Mouse (Mus musculus) adrenal gland, adult 2 months (tissue): Measurements from ENCODE around the gene Stat3. TPM values are rescaled to one million over a fixed set of nuclear protein-coding genes. Genes with fewer than 3 reads are reported as not detected.

Experiments used
- DNase-seq: peaks from one replicate; pipeline ENCODE4 v3.0.0; 2021
- polyA plus RNA-seq: library from polyadenylated mRNA; depleted of rRNA; stranded (reverse); fragments of >200 nt; gene quantifications from 2 replicates; pipeline ENCODE4 v1.2.3, GENCODE M21; 2012
- total RNA-seq, 2 experiments: library from RNA; stranded (reverse); gene quantifications; 2 replicates each; pipeline ENCODE4 v1.2.3; 2021

The Stat3 gene
- total and polyA plus RNA-seq, 3 experiments = 54.9 to 79.4 (median 76.6) TPM

DNA sequence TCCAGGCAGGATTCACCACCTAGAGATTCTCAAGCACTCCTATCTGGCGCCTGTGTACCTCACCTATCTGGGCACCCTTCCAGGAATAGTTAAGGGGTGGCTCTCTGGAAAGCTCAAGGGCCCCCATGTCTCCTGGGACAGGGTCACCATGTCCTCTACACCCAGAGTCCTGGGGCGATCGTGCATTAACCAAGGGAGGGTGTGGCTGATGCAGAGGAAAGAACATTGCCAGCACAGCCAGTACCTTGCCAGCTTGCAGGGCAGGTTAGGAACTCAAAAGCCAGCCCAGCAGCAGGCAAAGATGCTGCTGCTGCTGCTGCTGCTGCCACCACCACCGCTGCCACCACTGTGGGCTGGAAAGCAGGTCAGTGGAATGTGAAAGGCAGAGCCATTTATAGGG lies 85.1 kb downstream of the Stat3 start:
- no peak for DNase-seq

- no peak for DNase-seq
These were observed 86.3 kb downstream of the Stat3 start for GRCm38 (mm10) chr11:100853018-100853417.

DNA sequence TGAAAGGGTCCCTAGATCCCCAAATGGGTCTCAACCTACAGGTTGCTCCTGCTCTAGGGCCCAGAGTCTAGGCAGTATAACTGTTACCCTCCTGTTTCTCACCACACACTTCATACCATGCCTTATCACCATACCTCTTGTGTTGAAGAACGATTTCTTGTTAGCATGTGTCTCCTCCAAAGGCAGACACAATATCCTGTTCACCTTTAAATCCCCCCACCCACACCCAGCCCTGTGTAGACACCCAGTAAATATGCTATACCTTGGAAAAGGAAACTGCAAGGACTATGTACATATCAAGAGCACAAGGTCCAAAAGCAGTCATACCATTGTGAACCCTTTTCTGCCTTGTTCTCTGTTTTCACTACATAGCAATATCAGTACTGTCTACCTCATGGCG lies 87.3 kb downstream of the Stat3 start:
- no peak for DNase-seq

DNA sequence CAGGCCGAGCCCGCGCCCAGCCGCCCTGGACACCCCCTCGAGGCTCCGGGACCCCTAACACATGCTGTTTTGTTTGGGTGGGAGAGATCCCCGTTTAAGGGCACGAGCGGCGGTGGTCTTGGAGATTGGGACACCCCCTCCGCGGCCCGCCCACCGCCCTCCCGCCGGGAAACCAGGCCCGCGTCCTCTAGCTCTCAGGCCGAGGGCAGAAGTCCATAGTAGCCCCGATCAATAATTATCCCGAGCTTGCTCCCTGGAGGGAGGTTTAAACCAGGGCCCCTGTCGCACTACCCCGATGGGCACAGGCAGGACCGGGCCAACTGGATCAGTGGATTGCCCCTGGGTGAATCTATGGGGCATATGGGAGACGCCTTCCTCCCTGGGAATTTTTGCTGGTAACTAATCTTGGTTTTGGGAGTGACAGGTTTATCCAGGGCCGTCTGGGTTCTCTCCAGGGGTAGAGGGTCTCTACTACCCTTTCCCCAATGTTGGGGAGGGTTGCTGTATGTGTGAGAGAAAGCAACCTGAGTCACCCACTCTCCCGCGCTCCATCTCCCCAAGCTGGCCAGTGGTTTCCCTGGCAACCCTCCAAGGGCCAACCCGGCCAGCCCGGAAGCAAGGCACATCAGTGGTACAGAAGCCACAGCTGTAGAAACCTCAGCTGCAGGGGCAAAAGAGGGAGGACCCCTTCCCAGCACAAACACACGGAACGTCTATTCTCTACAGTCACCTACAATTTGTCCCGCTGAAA lies 88.4 kb downstream of the Stat3 start:
- DNase-seq = peak; percentile 89

DNA sequence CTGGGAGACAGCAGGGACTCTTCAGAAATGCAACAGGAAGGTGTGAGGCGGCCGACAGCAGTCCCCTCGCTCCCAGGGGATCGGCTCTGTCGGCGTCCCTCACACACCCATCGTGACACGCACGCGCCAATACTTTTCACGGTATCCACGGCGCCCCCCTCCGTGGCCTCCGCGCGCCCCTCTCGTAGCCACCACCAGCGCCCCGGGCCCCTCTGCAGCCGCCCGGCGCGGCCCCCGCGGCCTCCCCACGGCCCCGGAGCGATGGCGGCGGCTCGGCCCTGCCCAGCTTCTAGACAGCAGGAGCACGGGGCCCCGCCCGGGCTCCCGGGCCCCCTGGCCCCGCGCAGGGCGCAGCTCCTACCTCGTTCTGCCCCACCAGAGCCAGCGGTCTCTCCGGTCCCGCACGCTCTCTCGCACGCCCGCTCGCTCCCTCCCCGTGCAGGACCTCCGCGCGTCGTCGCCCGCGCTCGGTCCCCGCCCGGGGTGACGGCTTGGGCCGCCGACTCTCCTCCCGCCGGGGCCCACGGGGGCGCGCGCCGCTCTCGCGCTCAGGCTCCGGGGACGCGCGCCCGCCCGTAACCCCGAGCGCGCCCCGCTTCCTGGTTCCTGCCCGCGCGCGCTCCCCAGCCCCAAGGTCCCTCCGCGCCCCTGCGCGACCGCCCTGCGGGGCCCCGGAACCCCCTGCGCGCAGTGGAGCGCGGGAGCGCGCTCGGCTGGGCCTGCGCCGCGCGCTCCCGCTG lies 89.1 kb downstream of the Stat3 start, which contains the start of gene Stat5b:
Gene Stat5b, minus strand, starts transcription at position 687 of the 740 bp plus-strand sequence.
- DNase-seq = peak; percentile 90

- no peak for DNase-seq
These were observed 89.8 kb downstream of the Stat3 start for GRCm38 (mm10) chr11:100849456-100850037.

GRCm38 (mm10) chr11:100848789-100849379 lies 90.5 kb downstream of the Stat3 start:
- DNase-seq = no peak

DNA sequence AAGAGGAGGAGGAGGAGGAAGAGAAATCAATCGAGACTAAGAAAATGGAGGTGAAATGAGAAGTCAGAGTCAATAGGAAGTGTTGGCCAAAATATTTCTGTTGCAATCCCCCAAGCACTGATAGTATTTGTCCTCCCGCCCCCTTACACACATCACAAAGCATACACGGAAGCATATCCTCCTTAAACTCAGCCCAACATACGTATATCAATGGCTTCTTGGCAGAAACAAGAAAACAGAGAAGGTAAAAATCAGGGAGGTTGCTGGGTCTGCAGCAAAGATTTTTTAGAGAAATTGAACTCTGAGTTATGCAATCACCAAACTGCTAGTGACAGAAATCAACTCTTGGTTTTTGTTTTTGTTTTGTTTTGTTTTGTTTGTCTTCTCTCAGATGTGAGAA lies 91.3 kb downstream of the Stat3 start:
- no peak for DNase-seq

GRCm38 (mm10) chr11:100847572-100847971 lies 91.8 kb downstream of the Stat3 start:
- DNase-seq = no peak

DNA sequence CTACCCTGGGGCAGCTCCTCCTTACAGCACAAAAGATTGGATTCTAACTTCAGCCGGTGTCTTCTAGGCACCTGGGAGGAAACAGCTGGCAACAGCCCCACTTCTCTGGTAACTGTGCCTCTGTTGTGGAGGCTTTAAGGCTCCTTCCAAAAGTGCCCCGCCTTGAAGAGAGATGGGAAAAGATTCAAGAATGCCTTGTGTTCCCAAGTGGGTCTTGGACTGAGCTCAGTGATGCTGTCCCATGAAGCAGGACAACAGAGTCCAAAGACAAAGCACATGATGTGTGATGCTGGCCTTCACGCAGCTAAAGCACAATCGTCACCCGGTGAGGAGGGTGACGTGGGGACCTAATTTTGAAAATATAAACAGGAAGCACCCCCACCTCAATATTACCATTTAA lies 93.5 kb downstream of the Stat3 start:
- no peak for DNase-seq

GRCm38 (mm10) chr11:100844121-100844520 lies 95.2 kb downstream of the Stat3 start:
- no peak for DNase-seq

DNA sequence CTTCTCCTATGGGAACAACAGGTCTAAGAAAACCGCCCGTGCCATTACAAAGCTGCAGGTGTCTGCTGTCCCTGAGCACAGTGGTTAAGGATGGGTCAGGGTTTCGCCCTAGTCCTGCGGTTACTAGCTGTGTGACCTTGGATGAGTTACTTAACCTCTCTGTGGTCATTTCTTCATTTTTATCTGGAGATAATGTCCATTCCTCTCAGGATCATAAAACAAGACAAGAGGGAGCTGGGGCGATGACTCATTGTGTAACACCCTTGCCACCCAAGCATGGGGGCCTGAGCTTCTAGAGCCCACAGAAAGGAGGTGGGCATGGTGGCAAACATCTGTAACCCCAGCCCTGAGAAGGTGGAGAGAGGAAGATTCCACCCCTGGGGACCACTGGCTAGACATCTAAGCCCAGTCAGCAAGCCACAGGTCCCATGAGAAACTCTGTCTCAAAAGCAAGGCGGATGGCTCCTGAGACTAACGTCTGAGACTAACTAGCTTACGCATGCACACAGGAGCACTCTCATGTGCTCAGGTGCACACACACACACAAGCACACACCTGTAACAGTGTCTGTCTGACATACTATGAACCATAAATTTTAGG lies 96.2 kb downstream of the Stat3 start:
- peak; percentile 57 for DNase-seq

DNA sequence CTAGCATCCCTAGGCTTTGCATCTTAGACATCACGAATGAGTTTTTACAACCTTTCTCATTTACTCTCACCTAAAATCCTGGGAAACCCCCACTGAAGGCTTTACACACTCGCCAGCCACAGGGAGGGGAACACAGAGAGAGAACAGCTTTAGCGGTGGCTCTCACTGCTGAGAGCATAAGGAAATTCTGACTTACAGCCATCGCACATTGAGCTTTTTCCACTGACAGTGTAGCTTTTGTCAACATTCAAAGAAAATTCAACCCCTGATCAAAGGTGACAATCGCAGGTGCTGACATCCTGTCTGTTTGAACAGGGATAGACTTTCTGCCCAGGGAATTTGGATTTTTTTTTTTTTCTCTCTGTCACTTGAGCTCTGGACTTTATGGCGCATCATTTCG lies 97.3 kb downstream of the Stat3 start:
- DNase-seq = no peak

- DNase-seq = no peak
These were observed 98.5 kb downstream of the Stat3 start for GRCm38 (mm10) chr11:100840866-100841265.

- no peak for DNase-seq
These were observed 99.8 kb downstream of the Stat3 start for GRCm38 (mm10) chr11:100839523-100839922.

GRCm38 (mm10) chr11:100838894-100839293 lies 100.4 kb downstream of the Stat3 start:
- DNase-seq = no peak

GRCm38 (mm10) chr11:100836923-100837702 lies 102.2 kb downstream of the Stat3 start:
- no peak for DNase-seq
